Mouse (Mus musculus): ENCODE measurements at regions not wholly inside any gene's neighbourhood (a gene's known extent, or its start where the extent isn't known, plus 50 kb on each side); places are given as distances from the start of the nearest gene placed in this dataset.

DNA sequence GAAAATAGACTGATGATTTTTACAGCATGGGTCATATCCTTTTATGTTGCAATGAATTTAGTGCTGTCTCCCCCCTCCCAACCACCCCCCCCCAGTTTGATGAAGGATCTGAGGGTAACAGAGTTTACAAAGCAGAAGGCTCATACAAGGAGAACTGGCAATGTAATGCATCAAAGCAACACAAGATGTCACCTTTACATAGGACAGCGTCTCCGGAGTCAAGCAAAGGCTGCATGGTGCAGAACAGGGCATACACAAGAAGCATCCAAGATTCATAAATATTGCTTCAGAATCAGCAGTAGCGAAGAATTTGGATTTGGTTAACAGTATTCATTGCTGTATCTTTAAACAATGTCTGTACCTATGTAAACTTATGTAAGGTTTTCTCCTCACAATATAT, 1079.2 kb downstream of the Mat2b start:
- no peak for TF ChIP-seq CTCF (IDR thresholded peaks at IDR 0.05; ENCODE audit: borderline replicate concordance, insufficient read depth, low read length)
- no peak for TF ChIP-seq POLR2A (IDR thresholded peaks at IDR 0.05; ENCODE audit: low read depth, low read length)
